Comparison of ENCODE assay signal across 8 mouse cellular contexts in genomic region chr19:6127760-6128341, GRCm38 (mm10). TPM values are rescaled to one million over a fixed set of nuclear protein-coding genes. Genes with fewer than 3 reads are reported as not detected.
DNase-seq lines count a peak whose midpoint lies in the region; ATAC-seq lines count a peak whose summit lies in the region.

TSS of gene Snx15 (minus strand) at chr19:6128304.

- H3K4me3 ChIP-seq in brown adipose tissue, adult 24 weeks (ENCODE audit: insufficient read depth, low read depth, low read length): peak within 1 kb of the TSS; percentile 68
- H3K4me3 ChIP-seq in heart, embryonic 13.5 days: peak within 1 kb of the TSS; percentile 63
- H3K4me3 ChIP-seq in liver, embryonic 12.5 days: peak within 1 kb of the TSS; percentile 68
- H3K4me3 ChIP-seq in stomach, embryonic 15.5 days (replicated peaks): peak within 1 kb of the TSS; percentile 67

- no peaks in the 10 kb centered on the region for H3K36me3 ChIP-seq in heart, embryonic 13.5 days
- peaks cover 16% of the 10 kb centered on the region for H3K36me3 ChIP-seq in liver, embryonic 12.5 days
- H3K36me3 ChIP-seq in stomach, embryonic 15.5 days: no peaks in the 10 kb centered on the region

- peak within 1 kb of the TSS; percentile 73 for H3K4me2 ChIP-seq in heart, embryonic 13.5 days
- H3K4me2 ChIP-seq in liver, embryonic 12.5 days: peak within 1 kb of the TSS; percentile 80
- peak within 1 kb of the TSS; percentile 71 for H3K4me2 ChIP-seq in stomach, embryonic 15.5 days

- H3K4me1 ChIP-seq in brown adipose tissue, adult 24 weeks (ENCODE audit: control insufficient read depth, insufficient read depth, insufficient read length, low read length): no peaks in the 10 kb centered on the region
- H3K4me1 ChIP-seq in heart, embryonic 13.5 days: peaks cover 13% of the 10 kb centered on the region
- peaks cover 62% of the 10 kb centered on the region for H3K4me1 ChIP-seq in liver, embryonic 12.5 days
- H3K4me1 ChIP-seq in stomach, embryonic 15.5 days: no peaks in the 10 kb centered on the region

- H3K9ac ChIP-seq in heart, embryonic 13.5 days: peak within 1 kb of the TSS; percentile 83
- H3K9ac ChIP-seq in liver, embryonic 12.5 days: peak within 1 kb of the TSS; percentile 81
- H3K9ac ChIP-seq in stomach, embryonic 15.5 days: peak within 1 kb of the TSS; percentile 46

- DNase-seq in CD4-positive, CD25-positive, alpha-beta regulatory T cell, adult 2 months (ENCODE audit: low read depth, low spot score): peak; percentile 98
- peak; percentile 88 for DNase-seq in fat pad, adult 2 months (ENCODE audit: extremely low read depth, low read depth, low spot score)
- peak; percentile 97 for DNase-seq in kidney, postnatal 10 days
- peak; percentile 95 to 97 for DNase-seq in natural killer cell, adult 2 months (ENCODE audit: low spot score in 2 of 2)

- H3K9me3 ChIP-seq in heart, embryonic 13.5 days: no peaks in the 10 kb centered on the region; the same call in 1 of the 2 replicates
- H3K9me3 ChIP-seq in liver, embryonic 12.5 days (replicated peaks): no peaks in the 10 kb centered on the region
- no peaks in the 10 kb centered on the region for H3K9me3 ChIP-seq in stomach, embryonic 15.5 days

- WGBS in heart, embryonic 13.5 days: 0% methylated on average over 32 of the region's 32 CpGs
- under 1% methylated on average over 32 of the region's 32 CpGs for WGBS in liver, embryonic 12.5 days (ENCODE audit: insufficient replicate concordance)
- under 1% methylated on average over 32 of the region's 32 CpGs for WGBS in stomach, embryonic 15.5 days

- peak; percentile 90 for ATAC-seq in heart, embryonic 13.5 days (ENCODE audit: extremely low read depth, insufficient number of reproducible peaks, low FRiP score, low TSS enrichment)
- peak; percentile 83 for ATAC-seq in liver, embryonic 12.5 days
- peak; percentile 90 for ATAC-seq in stomach, embryonic 15.5 days (ENCODE audit: insufficient read depth, low FRiP score, low read depth)

- H3K27me3 ChIP-seq in heart, embryonic 13.5 days (replicated peaks): no peaks in the 10 kb centered on the region
- no peaks in the 10 kb centered on the region for H3K27me3 ChIP-seq in liver, embryonic 12.5 days (replicated peaks)
- no peaks in the 10 kb centered on the region for H3K27me3 ChIP-seq in stomach, embryonic 15.5 days (replicated peaks)

- peak within 1 kb of the TSS; percentile 86 for H3K27ac ChIP-seq in brown adipose tissue, adult 24 weeks (replicated peaks; ENCODE audit: low read depth, low read length)
- H3K27ac ChIP-seq in heart, embryonic 13.5 days (replicated peaks): peak within 1 kb of the TSS; percentile 90
- peak within 1 kb of the TSS; percentile 99 for H3K27ac ChIP-seq in liver, embryonic 12.5 days
- peak within 1 kb of the TSS; percentile 95 for H3K27ac ChIP-seq in stomach, embryonic 15.5 days

RNA-seq across cellular contexts. Expression of gene Snx15, which starts in this region (rescaled TPM):
- polyA plus RNA-seq in brown adipose tissue, adult 24 weeks (2012; ENCODE audit: insufficient read depth, insufficient read length, missing spikeins): 13.3 and 13.6 TPM in 2 replicates
- 21.0 and 23.9 TPM in 2 replicates for polyA plus RNA-seq in heart, embryonic 13.5 days (2015; fragmentation: Nextera tagmentation; extraction: Ambion mirVana)
- polyA plus RNA-seq in liver, embryonic 12.5 days (2016; fragmentation: Nextera tagmentation; extraction: Ambion mirVana): 41.7 and 44.7 TPM in 2 replicates
- 29.2 and 29.9 TPM in 2 replicates for polyA plus RNA-seq in stomach, embryonic 15.5 days (2015; fragmentation: Nextera tagmentation; extraction: Ambion mirVana)

Comparison
In these comparisons a context has a peak if more than half of its experiments do, and no peak if none do; other contexts are left out.
1. Peak in every context shown above with its lines: DNase-seq, ATAC-seq, H3K4me3 ChIP-seq and H3K27ac ChIP-seq.